Mouse (Mus musculus): ENCODE data around the gene Prpf8. TPM values are rescaled to one million over a fixed set of nuclear protein-coding genes. Genes with fewer than 3 reads are reported as not detected.
"Not testable (repeated sequence)": the region's sequence is repeated elsewhere in the genome, so short reads cannot be mapped to it uniquely, and the experiment has no call there.

Gene Prpf8
- polyA plus RNA-seq, 1 experiment from 2014 or later: 49.5 TPM

- no peaks in the 10 kb centered on the region for H3K27me3 ChIP-seq
- no peak overlapping the region for H3K4me2 ChIP-seq
- H3K4me1 ChIP-seq: peaks cover 33% of the 10 kb centered on the region
- H3K9ac ChIP-seq: no peak overlapping the region
- ATAC-seq (ENCODE audit: insufficient number of reproducible peaks, low FRiP score, low TSS enrichment, low read depth): no peak
- H3K4me3 ChIP-seq: no peak overlapping the region
- peak overlapping the region; percentile 79 for H3K27ac ChIP-seq
- H3K9me3 ChIP-seq: no peaks in the 10 kb centered on the region
- H3K36me3 ChIP-seq: no peaks in the 10 kb centered on the region
- 29% methylated on average over 7 of the region's 7 CpGs for WGBS
Observed at GRCm38 (mm10) chr11:75552906-75553482, 66.4 kb downstream of the Prpf8 start.

GRCm38 (mm10) chr11:75556006-75556405, 69.4 kb downstream of the Prpf8 start:
- 93% methylated on average over 6 of the region's 6 CpGs for WGBS
- H3K4me2 ChIP-seq; H3K4me3 ChIP-seq; H3K27me3 ChIP-seq; H3K36me3 ChIP-seq; ATAC-seq (ENCODE audit: insufficient number of reproducible peaks, low FRiP score, low TSS enrichment, low read depth); H3K9ac ChIP-seq; H3K9me3 ChIP-seq; H3K27ac ChIP-seq: not testable (repeated sequence)
- peaks cover 22% of the 10 kb centered on the region for H3K4me1 ChIP-seq

GRCm38 (mm10) chr11:75557142-75557541, 70.5 kb downstream of the Prpf8 start:
- no peak overlapping the region for H3K27ac ChIP-seq
- 82% methylated on average over 6 of the region's 6 CpGs for WGBS
- no peaks in the 10 kb centered on the region for H3K27me3 ChIP-seq
- H3K36me3 ChIP-seq: no peaks in the 10 kb centered on the region
- H3K4me3 ChIP-seq: no peak overlapping the region
- H3K9me3 ChIP-seq: no peaks in the 10 kb centered on the region
- no peak overlapping the region for H3K4me2 ChIP-seq
- H3K4me1 ChIP-seq: peaks cover 10% of the 10 kb centered on the region
- no peak for ATAC-seq (ENCODE audit: insufficient number of reproducible peaks, low FRiP score, low TSS enrichment, low read depth)
- H3K9ac ChIP-seq: no peak overlapping the region

GRCm38 (mm10) chr11:75558101-75558500, 71.5 kb downstream of the Prpf8 start:
- no peak for ATAC-seq (ENCODE audit: insufficient number of reproducible peaks, low FRiP score, low TSS enrichment, low read depth)
- no peaks in the 10 kb centered on the region for H3K9me3 ChIP-seq
- H3K9ac ChIP-seq: no peak overlapping the region
- H3K27me3 ChIP-seq: no peaks in the 10 kb centered on the region
- no peaks in the 10 kb centered on the region for H3K36me3 ChIP-seq
- H3K27ac ChIP-seq: no peak overlapping the region
- H3K4me3 ChIP-seq: no peak overlapping the region
- H3K4me2 ChIP-seq: no peak overlapping the region
- 96% methylated on average over 1 of the region's 1 CpGs for WGBS
- H3K4me1 ChIP-seq: peaks cover under 1% of the 10 kb centered on the region; the same call in 1 of the 2 replicates

MicroRNAs encoded within 50 kb of the gene (microRNA counts, 519-probe panel; counts per million panel counts)
- microRNA mmu-miR-22: 3,894 counts per million, percentile 90 among the panel's probes with 10 or more counts

Small RNAs within 50 kb of the gene (microRNA-seq; reads per million reads assigned to microRNA genes)
- 4,472 reads per million, percentile 88 among the genes with 10 or more reads in this experiment for gene Mir22
- gene Mir3971: not detected

Other genes starting within 250 kb of the Prpf8 start
- gene Rpa1, start 138.5 kb upstream of the Prpf8 start, polyA plus RNA-seq (2015; fragmentation: Nextera tagmentation; extraction: Ambion mirVana): 101 and 102 TPM in 2 replicates
- 12.8 and 13.1 TPM in 2 replicates for gene Smyd4, start 138.4 kb upstream of the Prpf8 start, polyA plus RNA-seq (2015; fragmentation: Nextera tagmentation; extraction: Ambion mirVana)
- gene Serpinf1, start 64.1 kb upstream of the Prpf8 start, polyA plus RNA-seq (2015; fragmentation: Nextera tagmentation; extraction: Ambion mirVana): 296 and 333 TPM in 2 replicates
- 0.12 and 1.6 TPM in 2 replicates for gene Serpinf2, start 47.2 kb upstream of the Prpf8 start, polyA plus RNA-seq (2015; fragmentation: Nextera tagmentation; extraction: Ambion mirVana)
- gene Wdr81, start 32.1 kb upstream of the Prpf8 start, polyA plus RNA-seq (2015; fragmentation: Nextera tagmentation; extraction: Ambion mirVana): 5.8 and 6.5 TPM in 2 replicates
- gene Tlcd2, start 25.1 kb upstream of the Prpf8 start, polyA plus RNA-seq (2015; fragmentation: Nextera tagmentation; extraction: Ambion mirVana): 28.2 and 30.8 TPM in 2 replicates
- 0.45 and 0.73 TPM in 2 replicates for gene Rilp, start 23.3 kb downstream of the Prpf8 start, polyA plus RNA-seq (2015; fragmentation: Nextera tagmentation; extraction: Ambion mirVana)
- 7.1 and 8.2 TPM in 2 replicates for gene Scarf1, start 26.7 kb downstream of the Prpf8 start, polyA plus RNA-seq (2015; fragmentation: Nextera tagmentation; extraction: Ambion mirVana)
- gene Slc43a2, start 44.9 kb downstream of the Prpf8 start, polyA plus RNA-seq (2015; fragmentation: Nextera tagmentation; extraction: Ambion mirVana): 2.6 and 3.6 TPM in 2 replicates
- gene Pitpna, start 101.3 kb downstream of the Prpf8 start, polyA plus RNA-seq (2015; fragmentation: Nextera tagmentation; extraction: Ambion mirVana): 61.4 and 65.4 TPM in 2 replicates
- 22.3 and 28.3 TPM in 2 replicates for gene Inpp5k, start 144.2 kb downstream of the Prpf8 start, polyA plus RNA-seq (2015; fragmentation: Nextera tagmentation; extraction: Ambion mirVana)
- 63.8 and 66.7 TPM in 2 replicates for gene Myo1c, start 163.7 kb downstream of the Prpf8 start, polyA plus RNA-seq (2015; fragmentation: Nextera tagmentation; extraction: Ambion mirVana)
- gene Crk, start 192.4 kb downstream of the Prpf8 start, polyA plus RNA-seq (2015; fragmentation: Nextera tagmentation; extraction: Ambion mirVana): 109 and 117 TPM in 2 replicates
- 697 and 700 TPM in 2 replicates for gene Ywhae, start 246.1 kb downstream of the Prpf8 start, polyA plus RNA-seq (2015; fragmentation: Nextera tagmentation; extraction: Ambion mirVana)